Mouse (Mus musculus): Measurements from ENCODE around the gene Dok4.
A peak's percentile ranks its signal among the peaks of the same experiment; 100 is the strongest.

DNA sequence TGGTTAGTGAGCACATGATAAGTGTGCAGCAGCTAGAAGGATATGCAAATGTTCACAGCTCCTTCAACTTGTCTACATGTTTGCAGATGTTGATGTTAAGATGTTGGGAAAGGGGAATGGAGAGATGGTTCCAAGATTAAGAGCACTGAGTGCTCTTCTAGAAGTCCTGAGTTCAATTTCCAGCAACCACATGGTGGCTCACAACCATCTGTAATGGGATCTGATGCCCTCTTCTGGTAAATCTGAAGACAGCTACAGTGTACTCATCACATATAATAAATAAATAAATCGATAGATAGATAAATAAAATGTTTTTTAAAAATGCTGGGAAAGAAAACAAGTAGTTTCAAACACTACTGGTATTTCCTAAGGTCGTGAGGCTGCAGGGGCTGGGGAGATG lies 34.9 kb downstream of the Dok4 start:
- TF ChIP-seq CTCF (IDR thresholded peaks at IDR 0.05) (peak; percentile 32), EP300 (IDR thresholded peaks at IDR 0.05) (no peak)
